Mouse (Mus musculus) lung, adult 18-20 months (tissue): ENCODE results near the gene Pepd.

Source experiments
- DNase-seq, 2 experiments: peaks; one replicate each; pipeline ENCODE4 v3.0.0; 2022; ENCODE audit warnings: mixed read lengths in 2 of 2

Gene Pepd

GRCm38 (mm10) chr7:35029228-35029627, 117.0 kb downstream of the Pepd start:
- no peak for DNase-seq

DNA sequence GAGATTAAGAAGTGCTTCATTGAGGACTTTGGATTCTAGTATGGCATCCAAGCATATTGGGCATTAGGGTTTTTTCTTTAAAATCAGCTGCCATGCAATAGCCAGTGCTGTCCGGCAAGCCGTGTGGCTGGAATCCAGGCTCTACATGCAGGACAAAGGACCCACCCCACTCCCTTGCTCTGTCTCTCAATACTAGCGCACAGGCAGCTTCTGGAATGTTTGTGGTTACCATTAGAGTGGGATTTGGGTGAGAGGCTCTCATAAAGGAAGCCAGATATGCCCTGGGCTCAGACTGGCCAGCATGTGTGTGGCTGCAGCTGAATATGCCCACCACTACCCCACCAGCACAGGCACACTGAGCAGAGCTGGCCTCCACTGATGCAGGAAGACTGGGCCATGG, 117.5 kb downstream of the Pepd start:
- DNase-seq: no peak

DNA sequence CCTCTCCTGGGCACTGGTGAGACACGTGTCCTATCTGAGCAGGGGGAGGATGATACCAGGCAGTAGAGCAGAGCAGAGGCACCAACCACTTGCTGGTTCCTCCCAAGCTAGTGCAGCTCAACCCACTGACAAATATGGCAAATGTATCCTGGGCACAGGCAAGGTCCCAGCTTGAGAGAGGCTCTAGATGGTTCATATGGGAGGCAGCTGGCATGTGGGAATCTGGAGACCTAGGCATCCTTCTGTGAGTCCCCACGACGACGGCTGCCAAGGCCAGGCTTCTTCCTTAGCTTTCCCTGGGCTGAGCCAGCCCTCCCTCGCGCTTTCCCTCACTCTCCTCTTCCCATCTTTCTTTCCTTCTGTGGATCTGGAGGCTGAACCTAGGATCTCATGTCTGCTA, 118.4 kb downstream of the Pepd start:
- DNase-seq: no peak

DNA sequence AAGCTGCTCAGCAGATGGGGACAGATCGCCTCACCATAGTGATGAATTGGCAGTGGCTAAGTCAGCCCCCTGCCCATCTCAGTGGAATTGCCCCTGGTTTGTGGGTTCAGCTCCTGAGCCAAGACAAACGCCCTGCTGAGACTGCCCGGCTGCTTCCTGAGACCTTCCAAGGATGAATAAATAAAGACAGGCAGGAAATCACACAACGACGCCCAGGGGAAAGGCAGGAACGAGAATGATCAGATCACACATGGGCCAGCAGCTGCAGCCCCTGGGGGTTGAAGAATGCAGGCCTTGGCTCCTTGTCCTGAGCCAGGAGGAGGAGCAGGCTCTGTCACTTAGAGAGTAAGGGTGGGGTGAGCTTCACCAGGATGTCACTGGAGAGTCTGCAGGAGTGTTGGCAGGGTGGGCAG, 123.0 kb downstream of the Pepd start:
- no peak for DNase-seq

- no peak for DNase-seq
Measured at GRCm38 (mm10) chr7:35035565-35035964, 123.4 kb downstream of the Pepd start.

DNA sequence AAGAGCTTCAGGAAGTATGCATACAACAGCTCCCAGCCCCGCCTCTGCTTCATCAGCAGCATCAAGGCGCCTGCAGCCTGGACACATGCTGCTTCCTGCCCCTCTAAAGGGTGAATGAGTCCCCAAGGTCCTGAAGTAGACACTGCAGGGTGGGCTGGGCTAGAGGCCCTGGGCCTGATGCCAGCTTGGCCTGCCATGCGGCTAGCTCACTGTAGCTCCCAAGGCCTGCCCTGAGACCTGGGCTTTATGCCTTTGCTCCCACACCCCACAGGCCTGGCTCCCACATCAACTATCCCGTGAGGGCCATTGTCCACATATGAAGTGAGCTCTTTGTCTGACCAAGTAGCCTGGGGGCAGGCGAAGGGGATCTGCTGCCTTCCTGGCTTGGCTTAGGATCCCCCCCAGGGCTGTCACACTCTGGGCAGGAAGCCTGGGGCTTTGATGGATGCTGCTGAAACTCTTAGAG, 124.1 kb downstream of the Pepd start:
- no peak for DNase-seq

DNA sequence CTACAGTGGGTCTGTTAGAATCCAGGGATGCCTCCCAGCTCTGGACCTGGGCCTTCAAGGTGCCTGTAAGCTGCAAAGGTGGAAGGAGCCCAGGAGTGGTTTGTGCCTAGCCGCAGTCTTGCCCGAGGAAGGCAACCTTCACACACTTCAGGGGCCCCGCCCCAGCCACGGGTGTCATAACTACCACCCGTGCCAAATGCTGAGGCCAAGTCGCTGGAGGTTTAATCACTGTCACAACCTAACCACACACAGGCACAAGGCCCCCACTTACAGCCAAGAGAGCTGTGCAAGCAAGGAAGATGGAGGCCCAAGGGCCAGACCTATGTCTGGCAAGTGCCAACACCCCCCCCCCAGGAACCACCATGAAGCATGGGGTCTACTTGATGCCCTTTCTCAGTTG, 125.2 kb downstream of the Pepd start:
- DNase-seq: peak; percentile 57 to 66

- no peak for DNase-seq
Measured at GRCm38 (mm10) chr7:35040176-35040972, 128.2 kb downstream of the Pepd start.

GRCm38 (mm10) chr7:35041286-35042208, 129.4 kb downstream of the Pepd start:
- peak; percentile 51 to 63 for DNase-seq

- DNase-seq: no peak
Measured at GRCm38 (mm10) chr7:35042209-35042554, 130.0 kb downstream of the Pepd start.

DNA sequence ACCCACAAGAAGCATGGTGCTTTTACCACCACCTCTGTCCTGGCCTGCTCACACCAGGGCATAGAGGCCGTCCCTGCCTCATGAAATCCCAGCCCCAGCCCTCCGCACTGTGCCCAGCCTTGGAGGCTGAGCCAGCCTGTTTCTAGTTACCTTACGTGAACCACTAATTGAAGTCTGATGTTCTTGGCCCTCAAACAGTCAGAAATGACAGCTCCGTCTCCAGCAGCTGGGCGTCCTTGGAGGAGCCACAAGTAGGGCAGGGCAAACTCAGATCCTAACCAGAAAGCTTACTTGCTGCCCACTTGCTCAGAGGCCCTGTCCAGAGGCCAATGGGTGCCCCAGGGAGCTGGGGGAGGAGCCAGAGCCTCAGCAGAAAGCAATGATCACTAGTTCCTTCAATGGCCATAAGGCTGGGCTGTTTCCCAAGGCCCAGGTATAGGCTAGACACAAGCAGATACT, 130.6 kb downstream of the Pepd start:
- peak; percentile 54 to 59 for DNase-seq

GRCm38 (mm10) chr7:35043266-35043817, 131.2 kb downstream of the Pepd start:
- DNase-seq: no peak

- DNase-seq: no peak
Measured at GRCm38 (mm10) chr7:35044719-35045118, 132.5 kb downstream of the Pepd start.

- no peak for DNase-seq
Measured at GRCm38 (mm10) chr7:35046091-35046490, 133.9 kb downstream of the Pepd start.

DNA sequence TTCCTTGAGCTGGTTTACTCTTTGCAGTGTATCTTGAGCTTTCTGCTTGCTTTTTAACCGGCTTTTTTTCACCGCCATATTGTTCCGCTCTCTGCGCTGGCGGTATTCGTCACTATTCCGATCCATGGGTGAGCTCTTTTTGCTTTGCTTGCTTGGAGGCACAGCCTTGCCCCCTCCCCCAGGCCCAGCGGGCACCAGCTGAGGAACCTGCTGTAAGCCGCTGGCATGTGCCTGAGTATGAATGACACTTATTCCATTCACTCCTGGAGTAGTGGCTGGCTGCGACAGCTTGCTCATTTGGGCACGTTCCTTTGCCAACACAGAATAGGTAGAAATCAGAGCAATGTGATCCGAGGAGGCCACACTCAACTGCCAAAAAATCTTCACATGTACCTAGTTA, 138.4 kb downstream of the Pepd start:
- DNase-seq: no peak

DNA sequence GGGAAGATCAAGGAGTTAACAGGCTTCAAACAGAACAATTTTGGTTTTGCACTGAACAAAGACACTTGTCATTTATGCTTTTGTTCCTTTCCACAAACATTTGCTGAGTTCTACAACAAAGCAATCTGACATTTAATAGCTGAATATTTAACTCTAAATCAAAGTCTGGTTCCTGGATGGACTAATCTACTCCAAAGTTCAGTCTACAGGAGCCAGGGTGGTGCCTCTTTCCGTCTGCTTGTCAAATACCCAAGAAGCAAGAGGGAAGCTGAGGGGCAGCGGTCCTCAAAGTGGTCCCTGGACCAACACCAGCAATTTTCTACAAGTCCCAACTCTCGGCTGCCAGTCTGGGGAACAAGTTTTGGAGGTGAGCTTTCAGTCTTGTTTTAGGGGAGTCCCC, 141.0 kb downstream of the Pepd start:
- no peak for DNase-seq

DNA sequence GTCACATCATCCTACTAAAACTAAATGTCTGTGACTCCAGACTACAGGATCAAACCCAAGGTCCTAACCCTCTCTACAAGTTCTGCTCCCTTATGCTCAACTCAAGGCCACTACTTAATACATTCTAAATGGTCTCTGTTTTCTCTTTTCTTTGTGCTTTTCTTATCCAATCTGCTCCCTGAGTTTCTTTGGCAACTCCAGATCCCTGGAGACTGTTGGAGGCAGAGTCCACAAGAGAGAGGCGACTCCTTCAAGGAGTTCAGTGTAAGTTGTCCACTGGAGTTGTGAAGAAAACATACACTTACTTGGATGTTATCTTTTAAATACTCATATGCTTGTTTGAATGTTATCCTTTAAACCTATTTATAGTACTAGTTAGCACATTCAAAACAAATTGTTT, 142.1 kb downstream of the Pepd start:
- DNase-seq: no peak

- DNase-seq: no peak
Measured at GRCm38 (mm10) chr7:35054977-35055618, 142.9 kb downstream of the Pepd start.

DNA sequence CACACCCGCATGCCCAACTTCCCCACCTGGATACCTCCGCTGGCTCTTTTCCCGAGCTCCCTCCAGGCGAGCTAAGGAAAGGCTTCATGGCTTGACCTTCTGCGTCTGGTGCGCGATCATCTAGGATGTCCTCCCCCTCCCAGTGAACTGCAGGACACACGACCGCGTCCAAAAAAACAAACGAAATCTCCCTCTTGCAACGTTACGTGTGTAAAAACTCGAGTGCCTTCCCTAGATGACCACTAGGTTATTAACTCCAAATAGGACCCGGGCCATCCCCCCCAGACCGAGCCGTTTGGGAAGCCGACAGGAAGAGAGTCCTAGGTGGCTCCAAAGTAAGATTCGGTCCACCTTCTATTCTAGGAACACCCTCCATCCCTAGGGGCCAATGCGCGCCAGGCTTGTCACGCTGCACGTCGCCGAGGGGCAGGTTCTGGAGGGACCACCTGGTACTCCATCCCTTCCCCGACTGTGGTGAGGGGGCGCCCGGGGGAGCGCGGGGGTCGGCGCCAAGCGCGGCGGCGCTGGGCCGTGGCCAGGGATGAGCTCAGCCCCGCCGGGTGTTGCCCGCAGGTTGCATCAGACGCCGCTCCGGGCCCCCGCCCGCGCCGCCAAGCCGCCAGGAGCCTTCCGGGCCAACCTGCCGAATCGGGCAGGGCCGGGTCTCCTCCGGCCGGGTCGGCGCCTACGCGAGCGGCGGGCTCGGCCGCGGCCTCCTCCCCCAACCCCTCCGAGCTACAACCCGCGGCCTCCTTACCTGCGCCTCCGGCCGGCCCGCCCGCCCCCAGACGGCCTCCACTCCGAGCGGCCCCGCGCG, 143.6 kb downstream of the Pepd start:
- peak; percentile 63 to 64 for DNase-seq

DNA sequence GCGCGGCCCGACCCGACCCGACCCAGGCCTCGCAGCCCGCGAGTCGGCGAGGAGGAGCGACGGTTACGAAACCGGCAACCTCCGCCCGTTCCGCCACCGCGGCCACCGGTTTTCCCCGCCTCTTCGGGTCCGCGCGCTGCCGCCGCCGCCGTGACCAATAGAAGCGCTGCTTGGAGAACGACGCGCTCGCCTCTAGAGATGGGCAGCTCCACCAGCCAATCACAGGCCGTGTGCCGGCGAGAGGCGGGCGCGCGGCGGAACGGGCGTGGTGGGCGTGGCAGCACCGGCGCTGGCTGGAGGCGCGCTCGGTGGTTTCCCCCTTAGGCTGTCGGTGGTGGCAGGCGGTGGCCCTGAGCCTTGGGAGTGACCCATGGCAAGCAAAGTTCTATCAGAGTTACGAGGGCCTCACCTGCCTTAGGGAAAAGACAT, 144.3 kb downstream of the Pepd start, which contains the start of gene Cebpg:
Cebpg (minus strand) TSS at position 138 of the 429 bp plus-strand sequence.
- DNase-seq: peak; percentile 97 to 98

DNA sequence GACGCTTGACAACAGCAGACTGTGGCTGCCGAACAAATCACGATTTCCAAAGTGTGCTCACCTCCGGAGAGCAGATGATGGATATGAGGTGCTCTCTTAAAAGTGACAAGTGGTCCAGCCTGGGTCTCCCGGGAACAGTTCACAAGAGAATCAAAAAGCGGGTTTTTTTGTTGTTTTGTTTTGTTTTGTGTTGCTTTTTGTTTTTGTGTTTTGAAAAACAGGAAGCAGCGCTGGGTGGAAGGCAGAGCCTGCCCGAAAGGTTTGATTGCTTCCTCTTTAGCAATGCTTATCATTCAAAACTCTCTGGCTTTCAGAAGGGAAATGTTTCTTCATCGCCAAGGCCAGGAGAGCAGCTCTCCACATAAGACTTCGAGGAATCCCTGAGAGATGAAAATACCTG, 144.8 kb downstream of the Pepd start:
- DNase-seq: peak in 1 of 2 experiments; percentile 47

DNA sequence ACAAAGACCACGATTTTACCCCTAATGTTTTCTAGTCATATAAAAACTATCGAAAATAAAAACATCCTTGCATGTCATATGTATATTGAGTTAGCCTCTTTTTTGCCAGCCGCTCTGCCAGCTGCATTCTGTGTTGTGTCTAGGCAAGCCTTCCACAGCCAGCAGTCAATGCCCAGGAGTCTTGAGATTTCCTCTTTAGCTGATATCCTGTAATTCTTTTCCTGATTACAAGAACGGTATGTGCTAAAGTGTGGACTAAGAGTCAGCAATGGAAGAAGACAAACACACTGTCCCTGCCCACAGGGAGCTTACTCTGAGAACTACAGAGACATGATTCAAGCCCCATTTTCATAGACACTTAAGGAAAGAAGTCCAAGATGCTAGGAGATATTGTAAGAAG, 145.4 kb downstream of the Pepd start:
- DNase-seq: no peak
